Mouse (Mus musculus) hindbrain, postnatal 0 days (tissue): Measurements from ENCODE around the gene Pitpnm2. TPM values are rescaled to one million over a fixed set of nuclear protein-coding genes. Genes with fewer than 3 reads are reported as not detected.

Source experiments
- ATAC-seq: fragments of 200-750 bp; cut with Nextera tagmentation; 2 replicates; pipeline ENCODE4 v1.8.0; 2017; ENCODE audit warnings: mild to moderate bottlenecking, moderate TSS enrichment, moderate library complexity
- DNase-seq: peaks from one replicate; pipeline ENCODE4 v3.0.0-alpha.2; 2015; ENCODE audit warnings: low spot score
- H3K27ac ChIP-seq: fragments of 300-500 bp; sonication (generic); 2 replicates; pipeline ENCODE4 v1.5.1; 2014; ENCODE audit warnings: mild to moderate bottlenecking
- H3K27me3 ChIP-seq: fragments of 300-500 bp; sonication (generic); 2 replicates; pipeline ENCODE4 v1.6.1; 2014; ENCODE audit warnings: low read length, mixed read lengths; ENCODE audit not compliant: insufficient read depth
- H3K36me3 ChIP-seq: fragments of 300-500 bp; sonication (generic); 2 replicates; pipeline ENCODE4 v1.6.1; 2014; ENCODE audit warnings: low read length, mixed read lengths; ENCODE audit not compliant: insufficient read depth
- H3K4me1 ChIP-seq: fragments of 300-500 bp; sonication (generic); 2 replicates; pipeline ENCODE4 v1.6.1; 2014; ENCODE audit warnings: antibody characterized with exemption, low read length, mixed read lengths; ENCODE audit not compliant: insufficient read depth
- H3K4me2 ChIP-seq: fragments of 300-500 bp; sonication (generic); 2 replicates; pipeline ENCODE4 v1.6.1; 2014; ENCODE audit warnings: low read depth, mild to moderate bottlenecking, low read length, moderate library complexity, mixed read lengths
- H3K4me3 ChIP-seq: fragments of 300-500 bp; sonication (generic); 2 replicates; pipeline ENCODE4 v1.5.1; 2014; ENCODE audit warnings: low read length
- H3K9ac ChIP-seq: fragments of 300-500 bp; sonication (generic); replicated peaks from 2 replicates; pipeline ENCODE4 v1.6.1; 2014; ENCODE audit warnings: mild to moderate bottlenecking, low read length, moderate library complexity, mixed read lengths
- H3K9me3 ChIP-seq: fragments of 300-500 bp; sonication (generic); 2 replicates; pipeline ENCODE4 v1.6.1; 2016; ENCODE audit warnings: low read length, mixed read lengths
- CTCF ChIP-seq: IDR thresholded peaks from 2 replicates; pipeline ENCODE4 v1.5.1; 2016; ENCODE audit warnings: antibody characterized with exemption, control low read depth, low read depth
- WGBS: fragments of 180-500 bp; shearing (Covaris S2); extraction: QIAGEN DNeasy Blood & Tissue Kit; methylation state at CpG from one replicate; pipeline ENCODE4 v1.1.7; 2014; 5-methylcytosine and 5-hydroxymethylcytosine counted together
- polyA plus RNA-seq: library from polyadenylated mRNA; unstranded; fragments of >200 nt; fragmentation: Nextera tagmentation; extraction: Ambion mirVana; gene quantifications from 2 replicates; pipeline ENCODE4 v1.2.1, GENCODE M21; 2015
- total RNA-seq: library from RNA; depleted of rRNA; stranded (reverse); fragments of >200 nt; gene quantifications from 2 replicates; pipeline ENCODE4 v1.2.3, GENCODE M21; 2014

The Pitpnm2 gene
- total and polyA plus RNA-seq, 2 experiments from 2014 or later, result 7.6 to 43.9 TPM

- Histone ChIP-seq H3K36me3 (no peaks in the 10 kb centered on the region; the same call in 1 of the 2 replicates), H3K4me2 (peak overlapping the region; percentile 31; the same call in 1 of the 2 replicates), H3K27ac (peak overlapping the region; percentile 56), H3K4me3 (no peak overlapping the region), H3K4me1 (peaks cover 13% of the 10 kb centered on the region), H3K9me3 (no peaks in the 10 kb centered on the region), H3K9ac (0 out of 2 replicates have a peak overlapping the region, but pooled peaks have one; percentile 21), H3K27me3 (no peaks in the 10 kb centered on the region)
- DNase-seq (peak; percentile 29), ATAC-seq (peak; percentile 32; the same call in 1 of the 2 replicates)
- WGBS, result 35% methylated on average over 10 of the region's 10 CpGs
- TF ChIP-seq CTCF, result no peak
Observed at GRCm38 (mm10) chr5:124241686-124242444, 7.7 kb downstream of the Pitpnm2 start.

- ATAC-seq, result peak; percentile 65; the same call in 1 of the 2 replicates
Observed at GRCm38 (mm10) chr5:124240841-124241685, 8.5 kb downstream of the Pitpnm2 start.

GRCm38 (mm10) chr5:124236180-124236579, 13.4 kb downstream of the Pitpnm2 start:
- WGBS, result 78% methylated on average over 4 of the region's 4 CpGs
- Histone ChIP-seq H3K27ac (no peak overlapping the region), H3K4me1 (peaks cover 20% of the 10 kb centered on the region), H3K27me3 (no peaks in the 10 kb centered on the region), H3K4me3 (no peak overlapping the region), H3K4me2 (no peak overlapping the region), H3K9ac (no peak overlapping the region), H3K36me3 (no peaks in the 10 kb centered on the region), H3K9me3 (no peaks in the 10 kb centered on the region)
- no peak for TF ChIP-seq CTCF
- DNase-seq, result no peak
- no peak for ATAC-seq

More at GRCm38 (mm10) chr5:124240841-124241685, 8.5 kb downstream of the Pitpnm2 start:
- no peak for TF ChIP-seq CTCF
- Histone ChIP-seq H3K9me3 (no peaks in the 10 kb centered on the region), H3K36me3 (no peaks in the 10 kb centered on the region; the same call in 1 of the 2 replicates), H3K4me1 (peaks cover 13% of the 10 kb centered on the region), H3K27me3 (no peaks in the 10 kb centered on the region), H3K4me3 (no peak overlapping the region), H3K4me2 (peak overlapping the region; percentile 31), H3K27ac (peak overlapping the region; percentile 56), H3K9ac (0 out of 2 replicates have a peak overlapping the region, but pooled peaks have one; percentile 21)
- WGBS, result 25% methylated on average over 22 of the region's 22 CpGs
- DNase-seq, result peak; percentile 62

- Histone ChIP-seq H3K4me3 (no peak overlapping the region), H3K27ac (no peak overlapping the region), H3K4me2 (no peak overlapping the region), H3K36me3 (no peaks in the 10 kb centered on the region), H3K9me3 (no peaks in the 10 kb centered on the region), H3K4me1 (0 out of 2 replicates have a peak, but pooled peaks cover 11% of the 10 kb centered on the region), H3K9ac (no peak overlapping the region), H3K27me3 (no peaks in the 10 kb centered on the region)
- TF ChIP-seq CTCF, result no peak
- no peak for DNase-seq
- no peak for ATAC-seq
- 94% methylated on average over 6 of the region's 6 CpGs for WGBS
Observed at GRCm38 (mm10) chr5:124234778-124235177, 14.8 kb downstream of the Pitpnm2 start.

GRCm38 (mm10) chr5:124233874-124234661, 15.5 kb downstream of the Pitpnm2 start:
- H3K4me1 ChIP-seq, result 0 out of 2 replicates have a peak, but pooled peaks cover 11% of the 10 kb centered on the region
- H3K36me3 ChIP-seq, result no peaks in the 10 kb centered on the region
- DNase-seq (no peak), ATAC-seq (0 out of 2 replicates have a peak, but pooled peaks have one; percentile 21)
- H3K4me2 ChIP-seq, result no peak overlapping the region
- no peak for TF ChIP-seq CTCF
- H3K4me3 ChIP-seq, result no peak overlapping the region
- H3K9me3 ChIP-seq, result no peaks in the 10 kb centered on the region
- H3K27ac ChIP-seq, result no peak overlapping the region
- H3K27me3 ChIP-seq, result no peaks in the 10 kb centered on the region
- WGBS, result 56% methylated on average over 12 of the region's 12 CpGs
- H3K9ac ChIP-seq, result no peak overlapping the region

- H3K4me2 ChIP-seq, result no peak overlapping the region
- no peak for ATAC-seq
Observed at GRCm38 (mm10) chr5:124233144-124233465, 16.5 kb downstream of the Pitpnm2 start.

More at GRCm38 (mm10) chr5:124233144-124233465, 16.5 kb downstream of the Pitpnm2 start:
- Histone ChIP-seq H3K9me3 (no peaks in the 10 kb centered on the region), H3K4me1 (0 out of 2 replicates have a peak, but pooled peaks cover 11% of the 10 kb centered on the region), H3K4me3 (no peak overlapping the region), H3K36me3 (no peaks in the 10 kb centered on the region), H3K9ac (no peak overlapping the region), H3K27me3 (no peaks in the 10 kb centered on the region), H3K27ac (no peak overlapping the region)
- no peak for TF ChIP-seq CTCF
- WGBS, result 88% methylated on average over 8 of the region's 8 CpGs
- no peak for DNase-seq
